Mouse (Mus musculus) bone marrow, adult 2 months (tissue): ENCODE measurements at regions not wholly inside any gene's neighbourhood (a gene's known extent, or its start where the extent isn't known, plus 50 kb on each side); places are given as distances from the start of the nearest gene placed in this dataset.

Experiments used
- CTCF ChIP-seq: fragments of 200-500 bp; IDR thresholded peaks from 2 replicates; pipeline ENCODE4 v1.5.1; 2011; ENCODE audit warnings: low read length, control low read depth; ENCODE audit not compliant: control insufficient read depth, insufficient read depth
- POLR2A ChIP-seq: fragments of 200-500 bp; IDR thresholded peaks from 2 replicates; pipeline ENCODE4 v1.6.1; 2011; ENCODE audit warnings: low read depth, mild to moderate bottlenecking, control low read depth, low read length, borderline replicate concordance; ENCODE audit not compliant: control insufficient read depth

DNA sequence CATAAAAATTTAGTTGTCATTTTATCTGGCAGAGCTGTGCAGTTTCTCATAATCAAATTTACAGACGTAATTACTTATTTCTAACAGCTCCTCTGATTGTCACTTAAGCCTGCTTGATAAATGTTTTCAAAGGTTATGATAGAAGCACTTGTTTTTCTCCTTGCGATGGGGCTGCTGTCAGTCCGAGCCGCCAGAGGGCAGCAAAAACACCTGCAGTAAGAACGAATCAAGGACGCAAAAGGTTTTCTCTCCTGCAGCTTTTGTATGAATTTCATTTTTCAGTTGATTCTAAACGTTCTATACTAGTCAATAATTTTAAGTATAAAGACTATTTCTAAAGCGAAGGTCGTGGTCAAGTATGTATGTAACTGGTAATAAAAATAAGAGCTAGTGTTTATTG lies 166.1 kb downstream of the AI429214 start:
- no peak for TF ChIP-seq POLR2A
- TF ChIP-seq CTCF: peak; percentile 38; the same call in 1 of the 2 replicates
